ENCODE assay signal across 22 mouse cellular contexts in the genomic region with DNA sequence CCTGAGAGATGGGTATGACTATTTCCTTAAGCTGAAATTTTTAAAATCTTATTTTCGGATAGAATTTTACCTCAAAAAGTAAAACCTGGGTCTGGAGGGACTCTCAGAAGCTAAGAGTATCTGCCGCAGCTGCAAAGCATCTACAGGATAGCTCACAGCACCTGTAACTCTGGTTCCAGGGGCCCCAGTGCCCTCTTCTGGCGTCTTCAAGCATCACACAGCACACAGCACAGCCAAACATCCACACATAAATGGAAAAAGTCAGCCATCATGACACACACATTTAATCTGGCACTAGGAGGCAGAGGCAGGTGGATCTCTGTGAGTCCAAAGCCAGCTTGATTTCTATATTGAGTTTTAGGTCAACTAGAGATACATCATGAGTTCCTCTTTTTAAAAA. TPM values are rescaled to one million over a fixed set of nuclear protein-coding genes. Genes with fewer than 3 reads are reported as not detected.
A peak's percentile ranks its signal among the peaks of the same experiment; 100 is the strongest.
DNase-seq lines count a peak whose midpoint lies in the region; ATAC-seq and TF ChIP-seq lines count a peak whose summit lies in the region.
"Had no signal": no experiment of that assay in that cellular context is flagged by ENCODE, and none has a peak within 500 bp of the region (broad histone marks: within the 10 kb centered on the region; RNA-seq: fewer than 3 reads in every experiment).

No protein-coding gene starts in this region.

- H3K4me2 ChIP-seq in liver, embryonic 14.5 days (ENCODE audit: low read depth), result no peak overlapping the region
- H3K4me2 ChIP-seq in liver, embryonic 11.5 days, result no peak overlapping the region
- H3K4me2 ChIP-seq: forebrain, embryonic 12.5 days; heart, embryonic 12.5 days; limb, embryonic 12.5 days; lung, embryonic 14.5 days had no signal

- no peaks in the 10 kb centered on the region for H3K36me3 ChIP-seq in heart, adult 2 months (ENCODE audit: control insufficient read depth, insufficient read depth, low read length)
- H3K36me3 ChIP-seq in liver, embryonic 14.5 days (replicated peaks; ENCODE audit: control insufficient read depth, insufficient read depth, low read depth), result no peaks in the 10 kb centered on the region
- no peaks in the 10 kb centered on the region for H3K36me3 ChIP-seq in liver, embryonic 11.5 days (ENCODE audit: control insufficient read depth, insufficient read depth, low read length)
- no peaks in the 10 kb centered on the region for H3K36me3 ChIP-seq in MEL (ENCODE audit: control insufficient read depth in 1 of 2, insufficient read depth in 2 of 2, low read length in 2 of 2)
- H3K36me3 ChIP-seq: forebrain, embryonic 12.5 days; heart, embryonic 12.5 days; limb, embryonic 12.5 days had no signal

- no peak for TF ChIP-seq POLR2A in heart, adult 2 months (IDR thresholded peaks at IDR 0.05; ENCODE audit: insufficient read depth, low read depth, low read length)
- no peak for TF ChIP-seq POLR2A in MEL (IDR thresholded peaks at IDR 0.05; ENCODE audit: control insufficient read depth in 1 of 2, insufficient read depth in 1 of 2, low read depth in 1 of 2, low read length in 2 of 2, poor library complexity in 1 of 2)

- TF ChIP-seq EP300 in heart, adult 2 months (IDR thresholded peaks at IDR 0.05; ENCODE audit: insufficient read depth, low read depth, low read length), result no peak
- TF ChIP-seq EP300 in liver, embryonic 14.5 days (IDR thresholded peaks at IDR 0.05; ENCODE audit: low read depth), result no peak
- TF ChIP-seq EP300 in MEL (IDR thresholded peaks at IDR 0.05; ENCODE audit: low read depth in 1 of 2, low read length in 2 of 2), result no peak

- intact Hi-C loops in heart, adult 2 months (cut with DNase I), result loop anchor here (10.0 kb wide), 1 partner anchor 52 kb away; no protein-coding TSS in a partner anchor
- intact Hi-C loops in heart, postnatal 36 days (cut with DNase I), result no loop called here

- TF ChIP-seq RAD21 in MEL (IDR thresholded peaks at IDR 0.05; ENCODE audit: low read depth, low read length), result peak; percentile 33

- no peak overlapping the region for H3K27ac ChIP-seq in heart, adult 2 months
- no peak overlapping the region for H3K27ac ChIP-seq in liver, embryonic 14.5 days
- no peak overlapping the region for H3K27ac ChIP-seq in liver, embryonic 11.5 days (ENCODE audit: low read depth, low read length)
- H3K27ac ChIP-seq in MEL (ENCODE audit: control insufficient read depth, low read depth, low read length), result no peak overlapping the region
- H3K27ac ChIP-seq: forebrain, embryonic 12.5 days; limb, embryonic 12.5 days had no signal

- TF ChIP-seq CTCF in heart, adult 2 months (IDR thresholded peaks at IDR 0.05), result peak; percentile 41
- TF ChIP-seq CTCF in liver, embryonic 14.5 days (IDR thresholded peaks at IDR 0.05; ENCODE audit: low read depth), result 0 out of 2 replicates have a peak, but pooled peaks have one; percentile 23
- TF ChIP-seq CTCF in MEL (IDR thresholded peaks at IDR 0.05 in 2 of 3, conservative IDR thresholded peaks at IDR 0.05 in 1 of 3; ENCODE audit: control insufficient read depth in 1 of 3, insufficient read depth in 1 of 3, low read depth in 2 of 3, low read length in 3 of 3, poor library complexity in 1 of 3, severe bottlenecking in 1 of 3), result peak in 2 of 3 experiments; percentile 47 to 48; a peak in 5 of 6 replicates

- WGBS in heart, adult 2 months, result 57% methylated on average over 3 of the region's 3 CpGs
- WGBS in liver, embryonic 14.5 days (ENCODE audit: insufficient replicate concordance), result 51% methylated on average over 3 of the region's 3 CpGs
- 54% methylated on average over 3 of the region's 3 CpGs for WGBS in liver, embryonic 11.5 days

- no peaks in the 10 kb centered on the region for H3K79me2 ChIP-seq in heart, adult 2 months (replicated peaks; ENCODE audit: control insufficient read depth, insufficient read depth, low read length)
- no peaks in the 10 kb centered on the region for H3K79me2 ChIP-seq in MEL (ENCODE audit: control insufficient read depth, insufficient read depth, low read length, poor library complexity)

- H3K9ac ChIP-seq in heart, adult 2 months (ENCODE audit: low read depth, low read length), result no peak overlapping the region
- H3K9ac ChIP-seq in liver, embryonic 14.5 days (replicated peaks), result no peak overlapping the region
- no peak overlapping the region for H3K9ac ChIP-seq in liver, embryonic 11.5 days (ENCODE audit: low read depth, low read length)
- no peak overlapping the region for H3K9ac ChIP-seq in MEL (ENCODE audit: control insufficient read depth, low read depth, low read length, poor library complexity, severe bottlenecking)
- H3K9ac ChIP-seq: forebrain, embryonic 12.5 days; heart, embryonic 12.5 days; limb, embryonic 12.5 days; lung, embryonic 14.5 days had no signal

- no peak overlapping the region for H3K4me3 ChIP-seq in heart, adult 2 months
- H3K4me3 ChIP-seq in liver, embryonic 14.5 days (ENCODE audit: insufficient read depth in 1 of 2, low read depth in 2 of 2, low read length in 2 of 2), result no peak overlapping the region
- H3K4me3 ChIP-seq in liver, embryonic 11.5 days (ENCODE audit: low read depth, low read length), result no peak overlapping the region
- no peak overlapping the region for H3K4me3 ChIP-seq in MEL (ENCODE audit: control insufficient read depth in 1 of 2, insufficient read depth in 1 of 2, low read depth in 2 of 2, low read length in 2 of 2)
- H3K4me3 ChIP-seq: forebrain, embryonic 12.5 days; heart, embryonic 12.5 days; limb, embryonic 12.5 days had no signal

- ATAC-seq in liver, embryonic 14.5 days (ENCODE audit: insufficient read depth), result no peak
- ATAC-seq in liver, embryonic 11.5 days (replicated peaks; ENCODE audit: low FRiP score), result no peak
- no peak for ATAC-seq in megakaryocyte progenitor cell, adult 5-6 weeks (replicated peaks; ENCODE audit: poor library complexity)
- ATAC-seq: inflammation-experienced regulatory T-cells, adult 6 months had no signal

- no peaks in the 10 kb centered on the region for H3K9me3 ChIP-seq in liver, embryonic 14.5 days (ENCODE audit: control insufficient read depth, low read length)
- 0 out of 2 replicates have a peak, but pooled peaks cover 3% of the 10 kb centered on the region for H3K9me3 ChIP-seq in liver, embryonic 11.5 days (ENCODE audit: control insufficient read depth, low read length)
- H3K9me3 ChIP-seq in MEL (replicated peaks; ENCODE audit: insufficient read depth, low read length), result no peaks in the 10 kb centered on the region
- H3K9me3 ChIP-seq: forebrain, embryonic 12.5 days had no signal

- no peaks in the 10 kb centered on the region for H3K27me3 ChIP-seq in heart, adult 2 months (ENCODE audit: control insufficient read depth, insufficient read depth, low read length)
- H3K27me3 ChIP-seq in liver, embryonic 14.5 days (ENCODE audit: control insufficient read depth, insufficient read depth, low read length), result no peaks in the 10 kb centered on the region
- H3K27me3 ChIP-seq in liver, embryonic 11.5 days (replicated peaks; ENCODE audit: control insufficient read depth, insufficient read depth, low read length), result no peaks in the 10 kb centered on the region
- H3K27me3 ChIP-seq in MEL (ENCODE audit: control insufficient read depth in 1 of 2, insufficient read depth in 2 of 2, low read length in 2 of 2), result peaks cover 2 to 10% of the 10 kb centered on the region in 2 experiments
- H3K27me3 ChIP-seq: heart, embryonic 12.5 days; limb, embryonic 12.5 days had no signal

- H3K4me1 ChIP-seq in heart, adult 2 months (ENCODE audit: control insufficient read depth, insufficient read depth, low read length), result no peaks in the 10 kb centered on the region
- no peaks in the 10 kb centered on the region for H3K4me1 ChIP-seq in liver, embryonic 14.5 days (replicated peaks; ENCODE audit: control insufficient read depth in 2 of 2, insufficient read depth in 2 of 2, low read length in 1 of 2)
- H3K4me1 ChIP-seq in liver, embryonic 11.5 days (replicated peaks; ENCODE audit: control insufficient read depth, insufficient read depth, low read length), result no peaks in the 10 kb centered on the region
- no peaks in the 10 kb centered on the region for H3K4me1 ChIP-seq in MEL (ENCODE audit: control insufficient read depth in 1 of 2, insufficient read depth in 2 of 2, low read length in 2 of 2)
- H3K4me1 ChIP-seq: forebrain, embryonic 12.5 days; heart, embryonic 12.5 days; limb, embryonic 12.5 days had no signal

- no peak for DNase-seq in heart, adult 2 months
- DNase-seq in heart, postnatal 36 days, result no peak
- no peak for DNase-seq in liver, embryonic 14.5 days (ENCODE audit: low read depth in 3 of 3, low spot score in 3 of 3)
- no peak for DNase-seq in liver, embryonic 11.5 days (ENCODE audit: low spot score)
- peak; percentile 13 for DNase-seq in 3T3-L1 (ENCODE audit: low read depth, low spot score)
- DNase-seq in MEL (ENCODE audit: low read depth, low spot score), result no peak
- no peak for DNase-seq in lung, postnatal 4 days
- DNase-seq: adrenal gland, postnatal 10 days; B cell, adult 2 months; cerebellum, adult 11 months; cerebellum, postnatal 14 days; lung, embryonic 14.5 days; midbrain, embryonic 14.5 days had no signal

RNA-seq across cellular contexts. Expression of gene Dock6, which starts 24.2 kb away (rescaled TPM):
- 10 to 100 TPM; 25.9 to 33.8 TPM for total RNA-seq in heart, adult 2 months (2021)
- polyA plus RNA-seq in heart, adult 2 months (2012; rRNA removed), result 87.9 and 92.7 TPM in 2 replicates
- total RNA-seq in heart, postnatal 36 days (2021), result 10 to 100 TPM; 31.0 to 39.1 TPM
- 6.7 and 9.0 TPM in 2 replicates for polyA plus RNA-seq in liver, embryonic 14.5 days (2012; rRNA removed)
- polyA plus RNA-seq in liver, embryonic 14.5 days (2014; fragmentation: Nextera tagmentation; extraction: Ambion mirVana), result 2.1 and 3.4 TPM in 2 replicates
- polyA plus RNA-seq in liver, embryonic 11.5 days (2014; fragmentation: Nextera tagmentation; extraction: Ambion mirVana), result 14.9 and 21.6 TPM in 2 replicates
- total RNA-seq in MEL (2012; rRNA removed), result 3.3 and 5.0 TPM in 2 replicates
- polyA plus RNA-seq in MEL (2012; ENCODE audit: insufficient read depth in 1 of 2, insufficient read length in 2 of 2, low read depth in 1 of 2, low replicate concordance in 2 of 2, missing spikeins in 1 of 2), result 10 to 100 TPM in 1 of 2 experiments, not detected in 1; 21.3 TPM
- 0.64 and 1.6 TPM in 2 replicates for total RNA-seq in megakaryocyte progenitor cell, adult 5-6 weeks (2015)
- 0.67 and 2.3 TPM in 2 replicates for total RNA-seq in megakaryocyte progenitor cell, adult 5-6 weeks (2017)

RNA-seq across cellular contexts. Expression of gene Angptl8, which starts 41.3 kb away (rescaled TPM):
- total RNA-seq in heart, adult 2 months (2021), result not detected
- 0.41 and 2.4 TPM in 2 replicates for polyA plus RNA-seq in heart, adult 2 months (2012; rRNA removed)
- total RNA-seq in heart, postnatal 36 days (2021), result not detected
- 20.4 and 26.8 TPM in 2 replicates for polyA plus RNA-seq in liver, embryonic 14.5 days (2012; rRNA removed)
- polyA plus RNA-seq in liver, embryonic 14.5 days (2014; fragmentation: Nextera tagmentation; extraction: Ambion mirVana), result 19.6 and 20.3 TPM in 2 replicates
- polyA plus RNA-seq in liver, embryonic 11.5 days (2014; fragmentation: Nextera tagmentation; extraction: Ambion mirVana), result 16.1 and 17.4 TPM in 2 replicates
- total RNA-seq in MEL (2012; rRNA removed), result not detected in 2 replicates
- under 1 TPM in 1 of 2 experiments, not detected in 1; 0.25 TPM for polyA plus RNA-seq in MEL (2012; ENCODE audit: insufficient read depth in 1 of 2, insufficient read length in 2 of 2, low read depth in 1 of 2, low replicate concordance in 2 of 2, missing spikeins in 1 of 2)
- total RNA-seq in megakaryocyte progenitor cell, adult 5-6 weeks (2015), result 0.22 and 1.8 TPM in 2 replicates
- 4.0 and 4.7 TPM in 2 replicates for total RNA-seq in megakaryocyte progenitor cell, adult 5-6 weeks (2017)
- total RNA-seq: hematopoietic stem cell, adult 5-6 weeks; layer of hippocampus, adult 8-10 months; left cerebral cortex, adult 8-10 months had no signal
- polyA plus RNA-seq: brain, embryonic 14.5 days; inflammation-experienced regulatory T-cells, adult 6 months had no signal

RNA-seq across cellular contexts. Expression of gene Rab3d, which starts 41.4 kb away (rescaled TPM):
- total RNA-seq in heart, adult 2 months (2021), result 10 to 100 TPM; 12.4 to 13.5 TPM
- polyA plus RNA-seq in heart, adult 2 months (2012; rRNA removed), result 22.8 and 27.6 TPM in 2 replicates
- total RNA-seq in heart, postnatal 36 days (2021), result 10 to 100 TPM; 12.4 to 13.4 TPM
- 6.7 and 10.3 TPM in 2 replicates for polyA plus RNA-seq in liver, embryonic 14.5 days (2012; rRNA removed)
- 6.4 and 6.5 TPM in 2 replicates for polyA plus RNA-seq in liver, embryonic 14.5 days (2014; fragmentation: Nextera tagmentation; extraction: Ambion mirVana)
- polyA plus RNA-seq in liver, embryonic 11.5 days (2014; fragmentation: Nextera tagmentation; extraction: Ambion mirVana), result 5.7 and 7.3 TPM in 2 replicates
- 19.0 and 22.9 TPM in 2 replicates for total RNA-seq in MEL (2012; rRNA removed)
- polyA plus RNA-seq in MEL (2012; ENCODE audit: insufficient read depth in 1 of 2, insufficient read length in 2 of 2, low read depth in 1 of 2, low replicate concordance in 2 of 2, missing spikeins in 1 of 2), result 10 to 100 TPM in 1 of 2 experiments, not detected in 1; 44.2 TPM
- 14.5 and 20.1 TPM in 2 replicates for total RNA-seq in megakaryocyte progenitor cell, adult 5-6 weeks (2015)
- total RNA-seq in megakaryocyte progenitor cell, adult 5-6 weeks (2017), result 37.3 and 50.6 TPM in 2 replicates

RNA-seq across cellular contexts. Expression of gene Ccdc159, which starts 50.7 kb away (rescaled TPM):
- total RNA-seq in heart, adult 2 months (2021), result 1 to 10 TPM; 3.0 to 3.4 TPM
- 4.9 and 6.6 TPM in 2 replicates for polyA plus RNA-seq in heart, adult 2 months (2012; rRNA removed)
- 1 to 10 TPM; 2.1 to 2.5 TPM for total RNA-seq in heart, postnatal 36 days (2021)
- 1.2 and 1.4 TPM in 2 replicates for polyA plus RNA-seq in liver, embryonic 14.5 days (2012; rRNA removed)
- polyA plus RNA-seq in liver, embryonic 14.5 days (2014; fragmentation: Nextera tagmentation; extraction: Ambion mirVana), result 0.52 and 0.58 TPM in 2 replicates
- polyA plus RNA-seq in liver, embryonic 11.5 days (2014; fragmentation: Nextera tagmentation; extraction: Ambion mirVana), result 2.2 and 2.9 TPM in 2 replicates
- total RNA-seq in MEL (2012; rRNA removed), result 1.0 and 1.4 TPM in 2 replicates
- 1 to 10 TPM in 1 of 2 experiments, not detected in 1; 6.4 TPM for polyA plus RNA-seq in MEL (2012; ENCODE audit: insufficient read depth in 1 of 2, insufficient read length in 2 of 2, low read depth in 1 of 2, low replicate concordance in 2 of 2, missing spikeins in 1 of 2)
- 0.12 TPM in 1 of 2 replicates, not detected in the other for total RNA-seq in megakaryocyte progenitor cell, adult 5-6 weeks (2015)
- total RNA-seq in megakaryocyte progenitor cell, adult 5-6 weeks (2017), result 0.08 and 0.41 TPM in 2 replicates
- polyA plus RNA-seq: inflammation-experienced regulatory T-cells, adult 6 months had no signal

RNA-seq across cellular contexts. Expression of gene Tmem205, which starts 50.8 kb away (rescaled TPM):
- 10 to 100 TPM; 65.5 to 71.8 TPM for total RNA-seq in heart, adult 2 months (2021)
- 96.1 and 129 TPM in 2 replicates for polyA plus RNA-seq in heart, adult 2 months (2012; rRNA removed)
- 10 to 100 TPM; 57.0 to 58.5 TPM for total RNA-seq in heart, postnatal 36 days (2021)
- 37.5 and 61.5 TPM in 2 replicates for polyA plus RNA-seq in liver, embryonic 14.5 days (2012; rRNA removed)
- 106 and 110 TPM in 2 replicates for polyA plus RNA-seq in liver, embryonic 14.5 days (2014; fragmentation: Nextera tagmentation; extraction: Ambion mirVana)
- 45.0 and 51.0 TPM in 2 replicates for polyA plus RNA-seq in liver, embryonic 11.5 days (2014; fragmentation: Nextera tagmentation; extraction: Ambion mirVana)
- total RNA-seq in MEL (2012; rRNA removed), result 118 and 128 TPM in 2 replicates
- polyA plus RNA-seq in MEL (2012; ENCODE audit: insufficient read depth in 1 of 2, insufficient read length in 2 of 2, low read depth in 1 of 2, low replicate concordance in 2 of 2, missing spikeins in 1 of 2), result 100 to 1,000 TPM in 1 of 2 experiments, not detected in 1; 114 TPM
- 49.4 and 60.5 TPM in 2 replicates for total RNA-seq in megakaryocyte progenitor cell, adult 5-6 weeks (2015)
- total RNA-seq in megakaryocyte progenitor cell, adult 5-6 weeks (2017), result 19.7 and 22.1 TPM in 2 replicates
